Mouse (Mus musculus): ENCODE results near the gene Cnot4. TPM values are rescaled to one million over a fixed set of nuclear protein-coding genes. Genes with fewer than 3 reads are reported as not detected.
"Not testable (repeated sequence)": the region's sequence is repeated elsewhere in the genome, so short reads cannot be mapped to it uniquely, and the experiment has no call there.

Gene Cnot4
- 10 to 100 TPM; 24.2 to 24.4 TPM for total RNA-seq (2021)
- long read RNA-seq, experiment 1, partial matches to known transcripts, result 6 of 14 reads
- long read RNA-seq, experiment 1, other reads (novel, unspliced or antisense), result 1 of 14 reads
- long read RNA-seq, experiment 2, transcript Cnot4-207 (11 exons, 3,296 nt), result major isoform, 8 of 18 reads
- long read RNA-seq, experiment 2, partial matches to known transcripts, result 2 of 18 reads
- long read RNA-seq, experiment 2, other reads (novel, unspliced or antisense), result 2 of 18 reads

- DNase-seq, result peak; percentile 99
Observed at GRCm38 (mm10) chr6:35133579-35134488, at the start of gene Cnot4. Gene Cnot4 (minus strand): TSS chr6:35133724.

DNA sequence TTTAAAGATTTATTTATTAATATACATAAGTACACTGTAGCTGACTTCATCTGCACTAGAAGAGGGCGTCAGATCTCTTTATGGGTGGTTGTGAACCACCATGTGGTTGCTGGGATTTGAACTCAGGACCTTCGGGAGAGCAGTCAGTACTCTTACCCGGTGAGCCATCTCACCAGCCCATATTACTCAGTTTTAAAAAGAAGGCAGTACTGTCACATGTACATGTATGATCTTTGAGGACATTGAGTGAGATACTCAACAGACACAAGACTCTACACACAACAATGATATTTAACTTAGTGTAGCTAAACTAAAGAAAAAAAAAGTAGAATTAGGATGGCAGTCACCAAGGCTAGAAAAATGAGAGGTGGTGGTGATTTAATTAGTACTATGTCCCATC lies 45.8 kb upstream of the Cnot4 start:
- DNase-seq, result not testable (repeated sequence)

DNA sequence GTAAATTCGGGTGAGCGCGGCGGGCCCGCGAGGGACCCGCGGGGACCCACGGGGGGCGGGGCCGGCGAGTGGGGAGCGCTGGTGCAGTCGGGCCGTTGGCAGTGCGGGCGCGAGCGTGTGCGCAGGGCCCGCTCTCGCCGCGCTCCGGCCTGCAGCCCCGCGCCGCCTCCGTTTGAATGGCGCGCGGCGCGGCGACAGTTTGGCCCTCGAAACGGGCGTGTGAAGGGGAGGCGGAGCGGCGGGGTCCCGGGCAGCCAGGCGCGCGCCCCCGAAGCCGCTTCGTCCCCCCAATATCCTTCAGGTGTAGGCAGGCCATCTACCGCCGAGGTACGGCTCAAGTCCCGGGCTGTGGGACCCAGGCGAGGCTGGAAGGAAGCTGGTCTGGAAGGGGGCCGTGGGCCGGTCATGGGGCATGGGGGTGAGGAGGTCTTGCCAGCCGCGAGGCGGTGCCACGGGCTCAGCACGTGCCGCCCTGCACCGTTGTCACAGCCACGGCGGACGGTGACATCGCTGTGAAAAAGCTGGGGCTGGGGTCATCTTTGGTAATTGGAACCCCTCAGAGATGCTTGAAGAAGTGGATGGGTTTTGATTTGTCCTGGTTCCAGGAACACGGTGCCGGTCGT lies 44.2 kb upstream of the Cnot4 start:
- no peak for DNase-seq

- DNase-seq, result peak; percentile 78
Observed at GRCm38 (mm10) chr6:35176979-35177649, 43.6 kb upstream of the Cnot4 start, which contains the start of gene Nup205. Gene Nup205 (plus strand): TSS chr6:35177421.

- no peak for DNase-seq
Observed at GRCm38 (mm10) chr6:35173181-35173580, 39.7 kb upstream of the Cnot4 start.

DNA sequence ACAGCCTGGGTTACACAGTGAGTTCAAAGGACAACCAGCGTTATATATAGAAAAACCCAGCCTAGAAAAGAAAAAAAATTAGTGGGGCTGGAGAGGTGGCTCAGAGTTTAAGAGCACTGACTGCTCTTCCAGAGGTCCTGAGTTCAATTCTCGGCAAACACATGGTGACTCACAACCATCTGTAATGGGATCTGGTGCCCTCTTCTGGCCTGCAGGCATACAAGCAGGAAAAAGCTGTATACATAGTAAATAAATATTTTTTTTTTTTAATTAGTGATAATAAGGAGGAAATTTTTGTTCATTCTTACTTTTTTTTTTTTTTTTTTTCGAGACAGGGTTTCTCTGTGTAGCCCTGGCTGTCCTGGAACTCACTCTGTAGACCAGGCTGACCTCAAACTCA lies 38.5 kb upstream of the Cnot4 start:
- DNase-seq, result not testable (repeated sequence)

DNA sequence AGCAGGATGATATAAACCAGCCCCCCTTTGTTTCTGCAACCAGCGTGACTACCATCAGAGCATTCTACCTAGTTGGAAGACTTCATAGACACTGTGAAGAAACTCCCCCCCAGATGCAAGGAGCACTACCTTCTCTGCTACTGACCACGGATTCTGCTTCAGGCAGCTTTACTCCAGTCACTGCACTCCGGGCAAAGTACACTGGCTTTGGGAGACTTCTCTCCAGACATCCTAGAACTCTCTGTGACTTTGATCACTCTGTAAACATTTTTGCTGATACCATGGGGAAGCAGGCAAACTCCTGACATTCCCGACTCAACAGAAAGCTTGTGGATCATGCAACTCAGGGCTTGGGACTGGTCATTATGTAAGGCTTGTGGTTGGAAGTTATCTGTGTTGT lies 35.7 kb upstream of the Cnot4 start:
- no peak for DNase-seq

- DNase-seq, result no peak
Observed at GRCm38 (mm10) chr6:35154540-35154939, 21.0 kb upstream of the Cnot4 start.

GRCm38 (mm10) chr6:35147726-35148422 lies 14.3 kb upstream of the Cnot4 start:
- DNase-seq, result no peak

- DNase-seq, result no peak
Observed at GRCm38 (mm10) chr6:35145569-35145968, 12.0 kb upstream of the Cnot4 start.

- no peak for DNase-seq
Observed at GRCm38 (mm10) chr6:35140351-35140750, 6.8 kb upstream of the Cnot4 start.

DNA sequence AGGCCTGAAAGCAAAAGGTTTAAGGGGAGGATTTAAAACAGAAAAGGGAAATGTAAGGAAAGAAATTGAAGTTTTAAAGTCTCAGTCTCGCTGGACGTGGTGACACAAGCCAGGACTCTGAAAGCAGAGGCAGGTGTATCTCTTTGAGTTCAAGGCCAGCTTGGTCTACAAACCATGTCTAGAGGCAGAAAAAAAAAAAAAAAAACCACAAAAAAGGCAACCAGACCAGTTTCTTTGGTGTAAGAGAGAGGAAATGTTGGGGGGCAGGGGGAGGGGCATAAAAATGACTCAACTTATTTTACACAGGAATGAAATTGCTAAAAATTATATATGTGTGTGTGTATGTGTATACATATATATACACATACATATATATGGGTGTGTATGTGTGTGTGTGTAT lies 1.3 kb upstream of the Cnot4 start:
- DNase-seq, result no peak

DNA sequence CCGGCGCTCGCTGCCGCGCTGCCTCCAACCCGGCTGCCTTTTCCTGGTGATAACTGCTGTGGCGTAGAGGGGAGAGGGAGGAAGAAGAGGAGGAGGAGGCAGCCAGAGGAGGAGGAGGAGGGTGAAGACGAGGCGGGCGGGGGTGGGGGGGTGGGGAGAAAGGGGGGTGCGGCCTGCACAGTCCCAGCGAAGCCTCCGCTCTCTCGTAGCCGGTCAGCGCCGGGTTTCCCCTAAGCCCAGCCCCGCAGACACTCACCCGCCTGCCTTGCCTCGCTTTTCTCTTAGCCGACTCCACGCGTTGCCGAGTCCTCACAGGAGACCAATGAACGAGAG lies 312 bp downstream of the Cnot4 start:
- no peak for DNase-seq

GRCm38 (mm10) chr6:35132806-35133205 lies 718 bp downstream of the Cnot4 start:
- DNase-seq, result peak; percentile 13

DNA sequence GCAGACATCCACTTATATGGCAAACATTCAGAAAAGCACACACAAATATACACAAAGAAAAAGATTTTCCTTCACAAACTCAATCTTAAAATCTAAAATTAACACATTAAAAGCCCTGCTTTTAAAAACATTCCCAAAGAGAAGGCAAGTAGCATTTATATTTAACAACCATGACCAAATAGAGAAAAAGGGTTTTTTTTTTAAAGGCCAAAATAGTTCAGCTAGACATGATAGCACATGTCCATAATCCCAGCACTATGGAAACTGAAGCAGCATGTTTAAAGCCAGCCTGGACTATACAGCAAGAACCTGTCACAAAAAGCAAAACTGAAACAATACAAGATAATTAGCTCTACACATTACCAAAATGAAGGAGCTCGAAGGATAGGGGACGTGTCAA lies 11.0 kb downstream of the Cnot4 start:
- DNase-seq, result no peak

DNA sequence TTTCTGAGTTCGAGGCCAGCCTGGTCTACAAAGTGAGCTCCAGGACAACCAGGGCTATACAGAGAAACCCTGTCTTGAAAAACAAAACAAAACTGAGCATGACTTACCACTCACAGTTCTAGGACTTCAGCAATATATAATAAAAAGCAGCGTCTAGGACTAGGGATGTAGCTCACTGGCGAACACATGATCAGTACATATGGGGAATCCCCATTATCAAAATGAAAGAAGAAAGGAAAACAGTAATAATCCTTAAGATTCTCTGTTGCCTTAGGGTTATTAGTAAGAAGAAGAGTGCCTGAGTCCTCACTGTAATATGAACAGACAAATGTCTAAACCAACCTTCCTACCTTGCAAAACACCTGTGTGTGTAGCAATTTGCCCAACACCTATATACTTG lies 11.6 kb downstream of the Cnot4 start:
- no peak for DNase-seq

- no peak for DNase-seq
Observed at GRCm38 (mm10) chr6:35102457-35102856, 31.1 kb downstream of the Cnot4 start.

GRCm38 (mm10) chr6:35084927-35085326 lies 48.6 kb downstream of the Cnot4 start:
- no peak for DNase-seq

DNA sequence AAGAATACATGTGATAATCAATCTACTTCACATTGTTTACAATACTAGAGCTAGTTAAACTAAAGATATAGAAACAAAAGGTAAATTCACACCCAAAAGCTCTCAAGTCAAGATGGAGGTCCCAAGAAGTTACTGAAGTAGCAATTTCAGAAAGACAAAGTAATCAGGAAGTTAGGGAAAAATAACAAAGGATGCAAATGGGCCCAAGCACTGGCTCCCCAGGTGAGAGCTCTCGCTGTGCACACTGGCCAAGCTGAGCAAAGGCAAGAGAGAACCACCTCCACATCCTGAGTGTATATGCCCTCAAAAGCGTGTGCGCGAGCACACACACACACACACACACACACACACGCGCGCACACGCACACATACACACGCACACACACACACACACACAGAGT lies 58.4 kb downstream of the Cnot4 start:
- no peak for DNase-seq

DNA sequence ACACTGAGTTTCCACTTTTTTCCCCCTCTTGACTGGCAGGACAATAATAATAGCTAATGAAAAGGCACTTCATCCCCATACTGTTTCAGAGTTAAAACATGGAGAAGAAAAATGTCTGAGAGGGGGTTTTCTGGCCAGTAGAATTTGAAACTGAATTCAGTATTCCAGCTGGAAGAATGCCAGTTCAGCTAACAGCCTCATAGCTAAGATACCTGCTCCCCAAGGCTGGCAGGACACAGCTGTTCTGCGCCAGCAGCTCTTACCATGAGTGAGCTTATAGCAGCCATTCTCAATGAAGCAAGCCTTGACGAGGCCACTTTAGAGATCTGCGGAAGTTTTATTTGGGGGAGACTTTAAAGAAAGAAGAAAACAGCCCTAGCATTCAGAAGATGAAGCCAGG lies 62.3 kb downstream of the Cnot4 start:
- no peak for DNase-seq

DNA sequence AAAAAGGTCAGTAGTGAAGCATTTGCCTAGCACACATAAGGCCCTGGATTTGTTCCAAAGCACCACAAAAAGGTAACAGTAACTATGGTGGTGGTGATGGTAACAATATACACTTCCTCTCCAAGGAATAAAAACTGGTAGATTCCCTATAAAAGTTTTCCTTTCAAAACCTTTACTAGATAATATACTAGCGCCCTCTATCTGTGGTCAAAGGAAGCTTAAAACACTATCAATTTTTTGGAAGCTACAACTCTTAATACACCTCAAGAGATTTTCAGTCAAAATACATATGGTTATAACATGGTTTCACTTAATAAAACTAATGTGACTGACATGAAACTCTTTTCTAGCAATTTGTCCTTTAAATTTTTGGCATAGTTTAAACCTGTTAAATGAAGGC lies 71.1 kb downstream of the Cnot4 start:
- no peak for DNase-seq

DNA sequence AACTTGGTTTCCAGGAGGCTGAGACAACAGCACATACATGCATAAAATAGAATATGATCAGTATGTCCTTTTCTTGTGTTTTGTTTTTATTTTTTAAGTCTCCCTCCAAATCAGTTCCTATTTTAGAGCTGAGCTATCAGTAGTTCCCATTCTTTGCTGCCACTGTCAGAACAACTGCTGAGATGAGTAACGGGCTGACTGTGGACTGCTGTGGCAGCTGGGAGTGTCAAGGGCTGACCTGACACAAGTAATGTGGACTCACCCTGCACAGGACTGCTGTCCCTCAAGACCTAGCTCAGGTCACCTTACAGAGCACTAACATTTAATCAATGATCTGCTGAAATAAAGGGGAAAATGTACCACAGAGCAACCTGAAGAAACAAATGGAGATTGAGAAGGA lies 90.4 kb downstream of the Cnot4 start:
- DNase-seq, result no peak
